Mouse (Mus musculus): ENCODE measurements around the gene 4921504E06Rik.

4921504E06Rik gene

DNA sequence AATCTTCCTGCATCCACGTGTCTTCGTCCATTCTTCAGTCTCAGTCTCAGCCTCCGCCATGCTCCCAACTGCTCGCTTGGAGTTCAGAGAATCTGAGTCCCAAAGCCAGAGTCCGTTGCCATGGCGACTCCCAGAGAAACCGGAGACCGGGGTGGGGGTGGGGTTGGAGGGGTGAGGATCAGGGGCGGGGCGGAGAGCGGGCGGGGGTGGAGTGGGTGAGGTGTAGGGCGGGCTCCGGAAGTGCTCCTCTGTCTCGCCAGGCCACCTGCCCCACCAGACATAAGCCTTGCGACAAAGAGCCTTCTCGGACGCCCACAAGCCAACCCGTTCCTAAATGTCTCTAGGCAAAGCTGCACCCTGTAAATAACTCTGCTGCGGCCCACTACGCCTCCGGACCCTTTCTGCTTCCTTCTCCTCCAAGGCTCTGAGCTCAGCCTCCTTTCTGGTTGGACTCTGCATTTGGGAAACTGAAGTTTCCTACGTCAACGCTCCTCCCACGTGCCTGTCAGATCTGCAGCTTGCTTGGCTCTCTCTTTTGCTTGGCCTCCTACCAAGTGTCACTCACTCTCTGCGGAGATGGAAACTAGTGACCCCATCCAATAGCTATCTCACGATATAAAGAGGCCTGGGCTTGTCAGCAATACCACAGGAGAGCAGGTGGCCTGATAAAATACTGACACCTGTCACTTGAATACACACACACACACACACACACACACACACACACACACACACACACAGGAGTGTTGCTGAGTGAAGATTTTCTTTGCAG, at the start of gene 4921504E06Rik:
Gene 4921504E06Rik (minus strand): TSS at position 94 of the 772 bp plus-strand sequence.
- DNase-seq (ENCODE audit: low read depth, low spot score), result peak; percentile 65

DNA sequence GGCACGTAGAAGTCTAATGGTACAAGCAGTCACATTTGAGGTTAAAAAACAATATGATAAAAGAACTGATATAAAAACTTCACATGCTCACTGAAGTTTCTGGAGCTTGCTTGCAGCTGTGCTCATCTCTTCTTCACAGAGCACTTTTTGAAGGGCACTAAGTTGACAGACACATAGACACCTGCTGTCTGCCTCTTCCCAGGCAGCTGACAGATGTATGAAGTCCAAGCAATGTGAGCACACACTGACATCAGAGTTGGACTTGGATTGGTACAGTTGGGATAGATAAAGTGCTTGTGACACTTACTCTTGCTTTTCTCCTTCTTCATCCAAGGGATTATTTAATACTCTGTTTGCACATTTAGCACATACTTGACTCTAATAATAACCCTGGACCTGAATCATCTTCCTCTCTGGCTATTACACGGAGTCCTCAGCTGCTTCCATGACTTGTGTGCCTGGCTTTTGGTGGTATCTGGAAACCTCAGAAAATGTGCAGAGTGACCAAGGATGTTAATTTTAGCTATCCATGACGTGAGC, 47.7 kb upstream of the 4921504E06Rik start:
- no peak for DNase-seq (ENCODE audit: low read depth, low spot score)

DNA sequence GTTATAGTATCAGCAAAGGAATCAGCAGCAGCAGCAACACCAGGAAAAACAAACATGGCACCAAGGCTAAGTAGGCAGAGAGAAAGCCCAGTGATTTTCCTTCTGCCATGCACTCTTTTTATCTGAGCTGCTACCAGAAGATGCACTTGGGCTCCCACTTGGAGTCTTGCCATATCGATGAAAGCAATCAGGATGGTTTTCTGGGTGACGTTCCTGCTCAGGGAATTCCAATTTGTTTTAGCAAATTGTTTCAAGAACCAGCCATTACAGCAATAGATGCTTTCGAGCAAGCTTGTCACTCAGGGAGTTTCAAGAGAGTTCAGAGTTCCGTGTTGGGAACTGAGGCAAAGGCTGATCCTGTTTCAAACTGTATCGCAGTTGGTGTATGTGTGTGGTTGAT, 47.1 kb upstream of the 4921504E06Rik start:
- no peak for DNase-seq (ENCODE audit: low read depth, low spot score)

DNA sequence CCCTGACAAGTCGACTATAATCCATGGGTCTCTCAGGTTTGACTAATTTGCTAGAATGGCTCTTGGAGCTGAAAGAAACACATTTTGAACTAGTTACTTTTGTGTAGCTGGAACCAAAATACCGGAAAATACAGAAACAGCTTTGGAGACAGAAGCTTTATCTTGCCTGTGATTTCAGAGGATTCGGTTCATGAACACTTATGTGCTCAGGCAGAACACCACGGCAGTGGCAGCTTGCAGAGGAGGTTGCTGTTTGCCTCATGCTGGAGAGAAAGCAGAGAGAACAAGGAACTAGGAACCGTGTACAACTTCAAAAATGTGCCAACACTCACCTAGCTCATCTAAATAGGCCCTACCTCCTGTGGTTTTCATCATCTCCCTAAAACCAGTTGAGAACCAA, 46.1 kb upstream of the 4921504E06Rik start:
- DNase-seq (ENCODE audit: low read depth, low spot score), result no peak

DNA sequence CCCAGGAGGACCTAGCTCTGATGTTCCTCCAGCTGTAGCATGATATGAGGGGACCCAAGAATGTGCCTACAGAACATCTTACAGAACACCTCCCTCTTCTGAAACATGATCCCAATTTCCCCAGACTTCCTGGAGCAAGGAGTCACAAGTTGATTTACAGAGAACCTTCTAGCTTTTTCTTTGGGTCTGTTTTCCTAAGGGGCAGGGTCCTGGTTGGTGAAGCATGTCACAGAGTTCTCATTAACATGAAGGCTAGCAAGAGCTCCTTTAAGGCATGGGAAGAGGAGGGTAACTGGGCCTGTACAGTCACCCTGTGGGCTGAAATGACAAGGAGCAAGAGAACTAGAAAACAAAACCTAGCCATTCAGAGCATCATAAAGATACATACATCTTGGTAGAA, 43.3 kb upstream of the 4921504E06Rik start:
- no peak for DNase-seq (ENCODE audit: low read depth, low spot score)

DNA sequence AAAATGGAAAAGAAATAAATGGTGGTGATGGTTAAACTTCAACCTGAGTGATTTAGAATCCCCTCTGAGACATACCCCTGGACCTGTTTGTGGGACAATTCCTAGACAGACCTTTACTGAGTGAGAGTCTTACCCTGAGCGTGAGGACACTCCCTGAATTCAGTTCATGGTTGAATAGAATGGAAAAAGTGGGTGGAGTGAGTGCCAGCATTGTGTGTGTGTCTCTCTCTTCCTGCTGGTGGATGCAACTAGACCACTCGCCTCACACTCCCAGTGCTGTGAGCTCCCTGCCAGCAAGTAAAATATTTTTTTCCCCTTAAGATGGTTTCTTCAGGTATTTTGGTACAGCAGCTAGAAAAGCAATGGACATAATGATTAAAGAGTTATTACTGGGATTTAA, 42.7 kb upstream of the 4921504E06Rik start:
- no peak for DNase-seq (ENCODE audit: low read depth, low spot score)

DNA sequence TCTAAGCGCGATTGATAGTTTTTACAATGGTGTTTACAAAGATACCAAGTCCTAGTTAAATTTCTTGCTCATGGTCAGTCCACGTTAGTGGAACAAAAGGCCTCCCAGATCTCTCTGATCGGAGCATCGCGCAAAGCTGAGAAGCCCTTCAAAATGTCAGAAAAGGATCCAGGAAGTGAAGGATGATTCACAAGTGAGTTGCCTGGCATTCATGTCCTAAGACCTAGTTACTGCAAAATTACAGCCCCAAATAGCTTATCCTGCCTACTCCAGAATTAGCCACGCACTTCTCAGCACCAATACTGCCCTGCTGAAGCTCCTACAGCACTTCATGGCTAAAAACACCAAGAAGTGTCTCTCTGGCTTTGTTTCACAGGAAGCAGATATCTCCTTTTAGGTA, 41.1 kb upstream of the 4921504E06Rik start:
- DNase-seq (ENCODE audit: low read depth, low spot score), result no peak

DNA sequence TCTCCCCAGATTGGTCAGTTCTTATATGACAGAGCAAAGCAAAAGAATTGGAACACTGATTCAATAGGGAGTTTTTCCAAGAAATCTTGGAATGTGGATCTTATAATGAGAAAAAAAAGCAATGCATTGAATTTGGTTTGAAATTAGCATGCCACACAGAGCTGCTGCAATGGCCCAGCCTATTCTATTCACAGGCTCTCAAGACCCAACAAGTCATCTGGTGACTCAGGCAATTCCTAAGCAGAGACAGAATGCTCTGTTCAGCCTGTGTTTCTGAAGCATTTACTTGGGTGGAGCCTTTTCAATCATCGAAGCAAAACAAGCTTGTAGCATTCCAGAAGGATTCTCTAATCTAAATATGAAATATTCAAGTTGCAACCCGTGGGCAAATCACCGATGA, 26.1 kb upstream of the 4921504E06Rik start:
- DNase-seq (ENCODE audit: low read depth, low spot score), result no peak

DNA sequence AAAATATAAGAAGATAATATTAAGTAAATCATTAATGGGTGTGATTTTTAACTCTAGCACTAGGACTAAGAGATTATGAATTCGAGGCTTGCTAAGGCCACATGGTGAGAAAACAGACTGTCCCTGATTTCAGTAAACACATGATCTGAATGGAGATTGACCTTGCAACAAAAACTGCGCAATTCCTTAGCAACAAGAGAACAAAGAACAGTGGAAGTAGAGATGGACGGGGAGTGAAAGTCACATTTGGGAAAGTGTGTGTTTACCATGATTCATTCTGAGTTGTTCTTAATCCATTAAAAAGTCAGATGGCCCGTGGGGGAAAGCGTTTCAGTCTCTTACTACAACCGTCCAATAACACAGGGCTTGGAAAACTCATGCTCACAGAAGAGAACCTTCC, 25.5 kb upstream of the 4921504E06Rik start:
- DNase-seq (ENCODE audit: low read depth, low spot score), result no peak

DNA sequence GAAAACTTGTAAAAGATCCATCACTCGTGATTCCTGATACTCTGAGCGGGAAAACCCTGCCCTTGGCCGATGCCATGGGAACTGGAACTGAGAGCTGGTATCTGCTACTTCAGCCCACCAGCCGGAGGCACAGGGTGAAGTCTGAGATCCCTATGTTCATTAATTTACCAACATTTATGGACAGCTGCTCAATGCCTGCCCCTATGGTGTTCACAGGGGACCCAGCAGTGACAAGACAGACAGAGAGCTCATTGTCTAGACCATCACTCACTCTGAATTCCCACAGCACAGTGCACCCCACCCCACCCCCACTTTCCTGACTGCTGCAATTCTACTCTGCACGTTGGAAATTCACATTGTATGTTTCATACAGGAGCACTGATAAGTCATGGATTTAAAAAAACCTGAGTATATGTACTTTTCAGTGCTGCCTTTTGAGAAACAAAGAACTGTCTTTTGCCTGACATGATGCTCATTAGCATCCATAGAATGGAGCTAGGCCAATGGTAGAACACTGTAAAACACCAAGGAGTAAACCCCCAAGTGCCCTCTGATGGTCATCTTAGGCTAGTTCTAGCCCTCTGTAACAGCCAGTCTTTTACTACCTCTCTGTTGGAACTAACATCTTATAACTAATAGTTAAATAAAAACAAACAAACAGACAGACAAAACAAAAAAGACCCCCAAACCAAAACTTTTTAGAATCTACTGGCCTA, 8.6 kb upstream of the 4921504E06Rik start:
- no peak for DNase-seq (ENCODE audit: low read depth, low spot score)

DNA sequence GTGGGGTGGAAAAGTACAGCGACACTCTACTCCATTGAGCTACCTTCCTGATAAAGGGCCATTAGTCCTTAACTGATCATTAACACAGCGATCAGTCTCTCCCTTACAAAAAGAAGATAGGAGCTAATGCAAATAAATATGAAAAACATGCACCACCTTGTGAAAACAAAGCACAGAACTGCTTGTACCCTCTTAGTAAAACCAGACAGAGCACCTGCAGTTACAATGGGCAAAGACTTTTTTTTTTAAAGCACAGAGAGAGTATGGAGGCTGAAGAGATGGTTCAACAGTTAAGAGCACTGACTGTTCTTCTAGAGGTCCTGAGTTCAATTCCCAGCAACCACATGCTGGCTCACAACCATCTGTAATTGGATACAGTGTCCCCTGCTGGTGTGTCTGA, 6.9 kb upstream of the 4921504E06Rik start:
- no peak for DNase-seq (ENCODE audit: low read depth, low spot score)

DNA sequence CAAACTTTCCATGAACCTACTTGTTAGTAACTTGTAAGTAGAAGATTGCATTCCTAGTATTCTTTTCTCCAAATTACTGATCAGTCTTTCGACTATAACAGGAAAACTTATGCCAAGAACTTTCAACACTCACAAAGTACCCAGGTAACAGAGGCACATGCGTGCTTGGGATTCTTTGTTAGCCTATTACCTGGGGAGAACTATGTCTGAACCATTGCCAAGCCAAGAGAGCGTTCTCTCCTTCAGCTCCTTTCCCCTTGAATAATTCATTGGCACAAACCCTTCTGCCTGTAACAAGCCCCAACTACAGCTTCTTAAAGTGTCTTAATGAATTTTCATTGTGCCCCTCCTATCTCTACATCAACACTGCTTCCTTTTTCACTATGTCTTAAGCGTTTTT, 6.4 kb upstream of the 4921504E06Rik start:
- no peak for DNase-seq (ENCODE audit: low read depth, low spot score)

DNA sequence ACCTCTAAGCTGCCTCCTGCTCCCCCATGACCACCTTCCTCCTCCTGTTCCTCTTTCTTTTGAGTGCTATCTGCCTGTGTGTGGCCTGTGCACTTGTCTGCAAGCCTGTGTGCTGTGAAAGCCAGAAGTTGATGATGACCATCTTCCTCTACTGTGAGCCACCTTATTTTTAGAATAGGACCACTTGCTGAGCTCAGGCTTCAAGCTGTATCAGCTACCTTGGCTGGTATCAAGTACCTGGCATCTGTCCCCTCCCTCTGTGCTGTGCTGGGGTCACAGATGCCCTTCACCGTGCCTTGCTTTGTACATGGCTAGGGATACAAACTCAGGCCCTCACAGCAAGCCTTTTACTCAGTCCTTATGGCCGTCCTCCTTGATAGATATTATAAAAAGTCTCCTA, 2.3 kb downstream of the 4921504E06Rik start:
- no peak for DNase-seq (ENCODE audit: low read depth, low spot score)

DNA sequence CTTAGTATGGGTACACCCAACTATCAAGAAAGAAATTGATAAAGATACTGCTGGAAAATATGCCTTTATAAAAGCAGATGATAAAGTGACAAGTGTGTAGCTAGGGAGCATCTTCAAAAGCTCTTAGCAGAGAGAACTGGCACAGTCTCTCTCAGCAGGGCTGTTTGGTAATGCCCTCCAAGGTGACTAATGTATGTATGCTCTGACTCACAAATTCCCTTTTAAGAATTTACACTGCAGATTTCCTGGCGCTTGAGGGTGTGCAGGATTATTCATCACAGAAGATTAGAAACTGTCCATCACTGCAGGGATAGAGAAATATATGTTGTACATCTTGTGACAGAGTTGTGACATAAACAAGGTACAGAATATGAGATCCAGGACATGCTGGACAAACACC, 12.8 kb downstream of the 4921504E06Rik start:
- no peak for DNase-seq (ENCODE audit: low read depth, low spot score)

DNA sequence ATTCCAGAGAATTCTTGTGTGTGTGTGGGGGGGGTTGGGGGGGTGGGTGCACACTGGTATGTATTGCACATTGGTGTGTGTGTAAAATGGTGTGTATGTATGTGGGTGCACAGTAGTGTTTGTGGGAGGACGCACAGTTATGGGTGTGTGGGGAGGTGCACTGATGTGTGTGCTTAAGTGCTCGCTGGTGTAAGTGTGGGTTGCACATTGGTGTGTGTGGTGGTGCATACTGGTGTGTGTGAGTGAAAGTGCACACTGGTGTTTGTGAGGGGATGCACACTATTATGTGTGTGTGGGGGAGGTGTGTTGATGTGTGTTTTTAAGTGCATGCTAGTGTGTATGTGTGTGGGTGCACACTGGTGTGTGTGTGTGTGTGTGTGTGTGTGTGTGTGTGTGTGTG, 24.3 kb downstream of the 4921504E06Rik start:
- no peak for DNase-seq (ENCODE audit: low read depth, low spot score)

DNA sequence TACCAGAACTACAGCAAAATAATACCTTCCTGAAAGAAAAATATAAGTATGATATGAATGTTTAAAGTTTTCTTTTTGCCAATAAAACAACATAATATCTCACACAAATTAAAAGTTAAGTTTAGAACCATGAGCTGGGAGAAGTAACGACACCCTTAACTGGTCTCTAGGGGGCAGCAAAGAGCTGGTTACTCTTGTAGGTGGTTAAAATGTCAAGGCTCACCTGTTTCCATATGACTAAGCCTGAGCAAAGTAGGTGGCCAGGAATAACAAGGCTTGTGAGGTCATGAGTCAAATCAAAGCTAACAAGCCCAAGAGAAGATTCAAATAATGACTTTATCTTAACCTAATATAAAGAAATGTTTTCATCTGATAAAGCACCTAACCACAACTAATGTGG, 24.9 kb downstream of the 4921504E06Rik start:
- peak; percentile 29 for DNase-seq (ENCODE audit: low read depth, low spot score)

DNA sequence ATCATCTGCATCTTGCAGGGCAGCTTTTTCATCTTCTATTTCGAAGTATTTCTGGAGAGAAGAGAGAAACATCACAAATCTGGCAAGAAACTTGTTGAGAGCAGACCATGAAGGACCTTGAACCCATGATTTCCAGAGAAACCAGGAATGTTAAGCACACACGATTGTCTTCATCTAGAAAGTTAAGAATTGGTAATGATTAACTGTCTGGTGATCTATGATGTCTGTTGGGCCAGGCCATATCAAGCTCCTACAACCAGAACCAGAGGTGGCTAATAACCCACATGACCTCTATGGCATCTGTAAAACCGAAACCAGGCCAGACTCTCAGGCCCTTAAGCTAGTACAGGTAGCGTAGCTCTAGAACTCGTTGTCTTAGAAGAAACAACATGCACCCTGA, 29.6 kb downstream of the 4921504E06Rik start:
- no peak for DNase-seq (ENCODE audit: low read depth, low spot score)

DNA sequence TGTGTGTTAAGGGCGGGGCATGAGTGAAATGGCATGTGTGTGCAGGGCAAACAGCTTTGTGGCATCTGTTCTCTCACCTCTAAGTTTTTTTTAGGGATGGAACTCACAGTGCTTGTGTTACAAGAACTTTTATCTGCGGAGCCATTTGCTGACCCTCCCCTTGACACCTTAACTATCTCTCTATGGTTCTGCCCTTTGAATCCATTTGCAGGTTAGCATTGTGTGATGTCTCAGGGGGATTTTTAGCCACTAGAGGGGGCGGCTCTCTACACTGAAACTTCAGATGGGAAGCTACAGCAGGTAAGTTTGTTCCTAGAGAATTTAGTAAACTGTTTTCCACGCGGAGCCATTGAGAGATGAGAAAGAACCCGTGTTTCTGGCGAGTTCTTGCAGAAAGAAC, 32.1 kb downstream of the 4921504E06Rik start:
- DNase-seq (ENCODE audit: low read depth, low spot score), result peak; percentile 13

DNA sequence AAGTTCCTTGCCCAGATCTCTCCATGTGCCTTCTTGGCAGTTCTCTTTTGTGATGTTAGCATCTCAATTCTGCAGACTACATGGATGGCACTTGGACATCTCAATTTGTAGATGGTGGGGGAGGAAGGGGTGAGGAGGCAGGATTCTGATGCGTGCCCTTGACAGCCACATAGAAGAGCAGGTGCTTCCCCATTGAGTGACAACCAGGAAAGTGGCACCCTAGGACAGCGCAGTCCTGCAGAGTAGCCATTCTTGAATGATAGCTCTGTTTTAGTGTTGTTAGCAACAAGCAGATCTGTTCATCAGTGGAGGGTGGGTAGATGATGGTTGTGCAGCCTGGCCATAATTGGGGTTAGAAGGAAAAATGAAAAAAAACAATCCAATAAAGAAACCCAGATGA, 33.1 kb downstream of the 4921504E06Rik start:
- no peak for DNase-seq (ENCODE audit: low read depth, low spot score)

DNA sequence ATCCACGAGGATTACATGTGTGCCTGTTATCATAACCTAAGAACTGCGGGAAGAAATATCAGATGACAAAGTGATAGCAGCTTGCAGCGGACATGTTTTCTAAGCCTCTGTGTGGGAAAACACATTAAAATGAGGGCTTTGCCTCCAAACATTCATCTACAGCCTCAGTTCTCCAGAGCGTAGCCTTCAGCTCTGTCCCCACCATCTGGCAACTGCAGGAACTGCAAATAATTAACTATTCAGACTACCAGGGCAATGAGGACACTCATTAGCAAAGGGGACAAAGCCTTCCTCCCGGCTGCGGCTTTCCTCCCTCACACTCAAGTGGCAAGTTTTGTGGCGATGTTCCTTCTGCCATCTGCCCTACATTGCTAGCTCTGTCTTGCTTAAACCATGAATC, 33.9 kb downstream of the 4921504E06Rik start:
- peak; percentile 34 for DNase-seq (ENCODE audit: low read depth, low spot score)

DNA sequence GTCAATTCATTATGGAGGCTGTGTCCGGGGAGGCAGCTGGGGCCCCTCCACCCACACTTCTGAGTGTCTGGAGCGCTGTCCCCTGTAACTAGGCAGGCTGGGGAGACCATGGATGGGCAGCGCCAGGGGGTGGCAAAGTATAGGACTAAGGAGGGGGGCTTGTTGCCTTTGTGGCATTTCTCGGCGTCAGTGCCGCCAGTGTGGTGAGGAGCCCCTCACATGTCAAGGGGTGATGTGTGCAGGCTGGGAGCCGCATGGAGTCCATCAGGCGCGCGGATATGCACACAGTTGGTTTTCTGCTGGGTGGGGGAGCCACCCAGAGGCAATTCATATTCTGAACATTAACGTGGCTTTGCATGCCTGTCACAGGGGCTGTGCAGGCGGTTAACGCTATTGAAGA, 35.8 kb downstream of the 4921504E06Rik start:
- no peak for DNase-seq (ENCODE audit: low read depth, low spot score)

DNA sequence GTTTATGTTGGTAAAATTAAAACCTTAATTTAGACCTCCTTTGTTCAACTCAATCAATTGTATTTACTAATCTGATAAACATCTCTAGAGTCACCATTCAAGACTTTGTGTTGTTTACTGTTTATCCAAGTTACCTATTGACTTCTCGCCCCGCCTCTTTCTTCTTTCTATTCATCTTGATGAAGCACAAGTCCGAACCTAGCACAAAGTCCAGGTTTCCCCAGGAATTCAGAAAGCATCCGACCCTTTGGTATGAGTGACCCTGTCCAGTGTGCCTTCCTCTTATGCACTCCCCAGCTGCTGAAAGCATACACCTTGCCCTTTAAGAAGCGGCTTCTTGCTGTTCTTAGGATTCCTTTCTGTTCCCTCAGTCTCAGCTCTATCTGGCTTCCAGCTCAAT, 41.3 kb downstream of the 4921504E06Rik start:
- no peak for DNase-seq (ENCODE audit: low read depth, low spot score)

DNA sequence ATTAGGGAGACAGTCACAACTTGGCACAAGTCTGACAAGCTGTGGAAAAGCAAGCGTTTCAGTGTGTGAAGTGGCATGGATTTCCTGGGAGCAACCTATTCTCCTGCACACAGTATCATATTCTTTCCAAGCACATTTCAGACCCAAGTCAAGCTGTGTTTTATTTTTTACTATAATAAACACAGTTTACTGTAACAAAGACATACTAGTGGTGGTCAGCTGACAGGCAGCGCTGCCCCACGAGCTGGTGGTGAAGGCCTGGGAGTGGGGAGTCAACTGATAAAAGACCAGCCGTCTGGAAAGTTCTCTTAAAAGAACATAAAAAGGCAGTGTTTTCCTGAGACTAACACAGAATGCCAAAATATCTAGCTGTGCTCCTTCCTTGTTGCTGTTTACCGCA, 42.7 kb downstream of the 4921504E06Rik start:
- no peak for DNase-seq (ENCODE audit: low read depth, low spot score)
